Mouse (Mus musculus) neutrophil, adult 5-6 weeks (primary cell): ENCODE measurements around the gene Hc. TPM values are rescaled to one million over a fixed set of nuclear protein-coding genes. Genes with fewer than 3 reads are reported as not detected.

ENCODE experiments used
- ATAC-seq: fragments of 151-379, 151-347 bp; 2 replicates; pipeline ENCODE4 v1.8.0; 2017; ENCODE audit warnings: mild to moderate bottlenecking, moderate TSS enrichment; ENCODE audit not compliant: insufficient number of reproducible peaks, poor library complexity, low FRiP score, severe bottlenecking; ENCODE audit errors: extremely low read depth
- total RNA-seq: library from RNA; stranded (forward); fragments of 200-1000 nt; gene quantifications from 2 replicates; pipeline ENCODE4 v1.2.3, GENCODE M21; 2017

The Hc gene
- total RNA-seq, 1 experiment from 2014 or later: not detected

DNA sequence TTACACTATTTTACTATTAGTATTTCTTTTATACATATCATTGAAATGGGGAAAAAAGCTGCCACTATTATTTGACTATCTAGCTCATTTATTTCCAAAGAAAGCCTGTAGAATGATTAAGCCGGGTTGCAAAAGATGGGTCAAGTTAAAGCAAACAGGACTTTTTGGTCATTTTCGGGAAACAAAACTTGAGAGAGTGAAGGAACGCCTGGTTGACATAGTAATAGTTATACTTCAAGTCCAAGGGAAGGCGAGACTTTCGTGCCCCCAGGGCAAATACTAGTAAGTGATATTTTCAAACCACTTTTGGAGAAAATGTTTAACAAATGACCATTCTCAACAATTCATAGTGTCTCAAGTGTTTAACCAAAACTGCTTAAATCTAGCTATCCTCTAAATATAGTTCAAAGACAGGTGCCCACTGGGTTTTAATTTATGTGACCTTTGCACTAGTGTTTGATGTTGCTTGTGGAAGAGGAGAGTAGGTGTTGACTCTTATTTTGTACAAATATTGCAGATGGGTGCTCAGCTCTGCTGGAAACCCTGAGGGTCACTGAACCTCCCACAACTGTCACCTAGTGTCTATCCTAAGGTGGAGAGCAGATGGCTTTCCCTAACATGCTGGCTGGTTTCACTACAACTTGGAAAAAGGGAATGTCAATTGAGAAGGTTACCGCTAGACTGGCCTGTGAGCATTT, 2.2 kb upstream of the Hc start:
- no peak for ATAC-seq

DNA sequence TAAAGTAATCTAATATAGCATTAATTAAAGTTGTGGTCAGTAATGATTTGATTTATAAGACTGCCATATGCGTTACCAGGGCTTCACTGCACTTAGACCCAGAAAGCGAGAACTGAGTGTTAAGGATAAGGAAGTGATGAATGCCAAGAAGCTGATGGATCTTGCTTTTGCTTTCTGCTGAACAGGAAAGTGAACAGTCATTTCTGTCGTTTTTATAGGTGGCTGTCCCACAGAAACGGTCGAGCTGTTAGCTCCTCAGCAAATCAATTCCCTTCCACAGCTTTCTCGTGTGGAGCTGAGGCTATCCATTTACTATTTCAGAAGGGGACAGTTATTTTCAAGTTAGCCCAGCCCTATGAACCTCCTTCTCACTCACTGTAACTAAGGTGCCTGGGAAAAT, 341 bp downstream of the Hc start:
- no peak for ATAC-seq

DNA sequence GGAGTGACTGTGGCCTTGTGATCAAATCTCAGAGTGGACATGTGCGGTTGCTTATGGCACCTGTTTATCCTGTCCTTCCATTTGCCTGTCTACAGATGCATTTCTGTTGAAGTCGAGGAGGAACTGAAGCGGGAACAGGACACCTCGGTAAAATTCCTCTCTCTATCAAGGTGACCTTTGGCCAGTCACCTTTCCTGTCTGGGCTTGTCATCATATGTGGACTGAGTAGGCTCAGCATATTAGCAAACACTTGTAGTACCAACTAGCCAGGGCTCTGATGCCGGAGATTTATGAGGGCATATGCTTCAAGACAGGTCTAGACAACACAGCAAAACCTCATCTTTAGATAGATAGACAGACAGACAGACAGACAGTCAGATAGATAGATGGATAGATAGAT, 982 bp downstream of the Hc start:
- no peak for ATAC-seq

DNA sequence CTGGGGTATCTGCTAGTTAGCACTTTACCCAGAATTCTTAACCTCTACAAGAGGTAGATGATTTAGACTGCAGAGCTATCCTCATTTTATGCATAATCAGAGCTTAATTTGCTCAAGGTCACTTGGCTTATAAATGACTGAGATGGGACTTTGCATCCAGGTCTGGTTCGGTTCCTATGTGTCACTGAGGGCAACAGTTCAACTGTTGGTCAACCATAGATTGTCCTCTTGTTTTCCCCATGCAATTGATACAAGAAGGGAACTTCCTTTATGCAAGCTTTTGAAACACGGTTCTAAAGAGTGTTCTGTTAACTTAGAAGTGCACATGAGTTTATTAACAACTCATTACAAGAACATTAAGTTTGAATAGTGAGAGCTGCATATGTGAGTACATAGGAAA, 2.9 kb downstream of the Hc start:
- ATAC-seq: no peak

DNA sequence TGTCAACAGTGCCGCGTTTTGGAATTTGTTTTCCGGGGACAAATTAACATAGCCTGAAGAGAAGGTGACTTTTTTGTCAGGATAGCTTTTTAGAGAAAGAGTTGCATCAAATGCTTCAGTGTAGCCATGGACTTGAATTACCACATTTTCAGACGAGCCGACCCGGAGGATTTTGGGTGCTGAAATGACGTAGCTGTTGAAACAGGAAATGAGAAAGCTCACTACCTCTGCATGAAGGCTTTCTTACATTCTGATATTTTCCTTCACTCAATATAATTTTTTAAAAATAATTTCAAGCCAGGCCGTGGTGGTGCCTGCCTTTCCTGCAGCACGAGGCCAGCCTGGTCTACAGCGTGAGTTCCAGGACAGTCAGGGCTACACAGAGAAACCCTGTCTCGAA, 4.0 kb downstream of the Hc start:
- ATAC-seq: no peak

DNA sequence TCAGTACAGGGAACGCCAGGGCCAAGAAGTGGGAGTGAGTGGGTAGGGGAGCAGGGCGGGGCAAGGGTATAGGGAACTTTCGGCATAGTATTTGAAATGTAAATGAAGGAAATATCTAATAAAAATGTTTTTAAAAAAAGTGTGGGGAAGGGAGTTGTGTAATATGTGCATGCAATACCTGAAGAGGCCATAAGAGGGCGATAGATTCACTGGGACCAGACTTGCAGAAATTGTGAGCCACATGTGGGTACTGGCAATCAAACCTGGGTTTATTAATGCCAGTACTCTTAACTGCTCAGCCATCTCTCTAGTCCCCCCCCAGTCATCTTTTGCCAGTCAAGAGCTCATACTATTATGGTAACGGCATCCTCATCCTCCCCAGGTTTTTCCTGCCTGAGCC, 12.4 kb downstream of the Hc start:
- peak; percentile 75 for ATAC-seq

DNA sequence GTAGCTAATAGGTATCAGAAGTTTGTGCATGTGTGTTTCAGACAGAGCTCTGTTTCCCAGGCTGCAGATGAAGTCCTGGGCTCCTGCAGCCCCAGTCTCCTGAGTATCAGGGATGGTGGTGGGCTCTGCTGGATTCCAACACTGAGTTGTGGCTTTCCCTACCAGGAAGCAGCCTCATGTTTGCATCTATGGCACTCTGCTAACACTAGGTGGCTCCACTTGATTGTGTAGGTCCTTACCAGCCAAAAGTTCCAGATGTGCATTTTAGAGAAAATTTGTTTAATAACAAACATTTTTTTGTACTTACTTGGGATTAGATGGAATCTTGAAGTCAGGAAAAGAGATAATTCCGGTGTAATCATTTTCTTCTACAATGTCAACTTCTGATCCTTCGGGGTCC, 16.3 kb downstream of the Hc start:
- peak; percentile 58; the same call in 1 of the 2 replicates for ATAC-seq

DNA sequence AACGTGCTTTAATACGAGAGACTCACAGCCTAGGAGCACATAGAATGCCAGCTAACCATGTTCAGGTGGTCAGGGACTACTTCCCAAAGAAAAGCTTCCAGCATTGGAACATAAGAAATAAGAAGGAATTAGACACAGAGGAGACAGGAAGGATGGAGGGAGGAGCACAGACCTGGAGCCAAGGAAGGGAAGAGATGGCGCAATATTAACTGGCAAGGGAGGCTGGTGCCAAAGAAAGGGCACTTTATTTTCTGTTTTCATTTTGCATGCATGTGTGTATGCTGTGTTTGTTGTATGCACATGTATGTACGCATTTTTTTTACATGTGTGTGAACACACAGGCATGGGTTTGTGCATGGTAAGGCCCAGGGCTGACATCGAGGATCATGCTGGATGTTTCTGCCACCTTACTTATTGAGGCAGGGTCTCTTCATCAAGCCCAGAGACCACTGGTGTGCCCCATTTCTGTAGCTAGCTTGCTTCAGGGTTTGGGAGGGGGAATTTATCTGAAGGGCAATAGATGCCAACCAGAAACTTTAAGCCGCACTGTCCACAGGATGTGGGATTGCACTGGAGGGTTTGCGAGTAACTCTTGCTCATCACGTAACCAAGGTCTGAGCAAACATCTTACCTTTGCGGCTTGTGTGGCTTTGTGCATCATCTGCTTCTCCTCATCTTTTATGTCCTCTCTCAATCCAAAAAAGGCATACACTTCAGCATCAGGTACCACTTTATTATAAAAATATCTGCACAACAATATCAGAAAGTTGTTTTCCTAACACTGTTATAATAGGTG, 22.5 kb downstream of the Hc start:
- ATAC-seq: no peak

DNA sequence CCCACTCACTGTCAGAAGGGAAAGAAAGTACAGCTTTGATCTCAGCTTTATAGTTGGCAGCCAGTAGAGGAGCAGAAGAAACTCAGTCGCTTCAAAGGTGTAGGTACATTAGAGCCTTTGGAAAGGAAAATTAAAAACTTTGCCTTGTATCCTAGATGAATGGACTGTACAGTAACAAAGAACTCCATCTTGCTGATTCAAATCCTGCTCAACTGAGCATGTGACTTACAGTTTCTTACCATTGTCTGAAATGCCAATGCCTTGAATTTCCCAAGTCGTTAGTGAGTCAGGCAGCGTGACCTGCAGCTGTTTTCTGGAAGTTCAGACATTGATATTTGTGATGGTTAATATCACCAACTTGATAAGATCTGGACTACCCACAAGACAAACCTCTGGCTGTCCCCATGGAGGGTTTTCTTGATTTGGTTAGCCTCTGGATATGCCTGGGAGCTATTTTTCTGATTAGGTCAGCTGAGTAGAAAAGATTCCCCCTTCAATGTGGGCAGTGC, 36.5 kb downstream of the Hc start:
- ATAC-seq: no peak

DNA sequence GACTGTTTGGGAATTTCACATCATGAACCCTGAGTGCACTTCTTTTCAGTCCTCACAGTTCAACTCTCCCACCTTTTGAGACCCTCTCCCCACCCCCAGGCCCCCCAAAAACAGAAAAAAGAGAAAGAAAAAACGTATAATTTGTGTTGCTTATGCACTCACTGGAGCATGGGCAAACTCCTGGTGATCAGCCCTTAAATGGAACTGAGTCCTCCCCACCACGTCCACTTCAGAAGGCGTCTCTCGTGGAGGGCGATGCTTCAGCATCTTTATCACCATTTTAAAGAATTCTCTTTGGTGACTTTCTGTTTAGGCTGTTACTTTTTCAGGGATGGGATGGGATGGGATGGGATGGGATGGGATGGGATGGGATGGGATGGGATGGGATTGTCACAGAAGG, 39.4 kb downstream of the Hc start:
- ATAC-seq: no peak

DNA sequence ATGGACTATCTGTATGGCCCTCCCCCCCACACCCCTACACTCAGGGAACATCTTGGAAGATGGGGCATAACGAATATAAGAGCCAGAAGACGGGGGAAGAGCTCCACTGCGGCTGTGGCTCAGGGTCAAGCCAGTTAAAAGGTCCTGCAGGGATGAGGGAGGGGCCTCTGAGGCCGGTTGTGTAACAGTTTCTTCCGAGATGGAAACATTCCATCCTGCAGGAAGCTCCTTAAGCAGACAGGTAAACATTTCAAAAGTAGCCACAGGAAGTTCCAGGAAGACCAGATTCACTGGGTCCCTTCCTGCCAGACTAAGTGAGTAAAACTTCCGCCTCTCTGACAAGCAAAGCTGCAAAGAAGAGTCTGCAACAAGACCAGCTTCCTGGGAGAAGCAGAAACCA, 45.4 kb downstream of the Hc start:
- no peak for ATAC-seq

DNA sequence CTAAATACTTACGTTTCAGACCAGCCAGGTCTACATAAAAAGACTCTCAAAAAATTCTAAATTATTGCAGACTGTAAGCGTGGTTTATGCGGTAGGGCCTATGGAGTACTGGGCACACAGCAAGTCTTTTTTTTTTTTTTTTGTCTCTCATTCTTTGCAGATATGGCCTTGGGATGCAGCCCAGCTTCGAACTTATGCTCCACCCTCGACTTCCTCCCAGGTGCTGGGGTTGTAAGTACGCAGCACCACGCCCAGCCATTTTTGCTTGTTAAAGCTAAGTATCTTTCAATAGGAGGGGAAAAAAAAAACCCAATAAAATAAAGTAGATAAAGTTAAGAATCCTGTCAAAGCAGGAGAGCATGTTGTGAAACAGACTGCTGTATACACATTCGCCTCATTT, 49.6 kb downstream of the Hc start:
- ATAC-seq: no peak

DNA sequence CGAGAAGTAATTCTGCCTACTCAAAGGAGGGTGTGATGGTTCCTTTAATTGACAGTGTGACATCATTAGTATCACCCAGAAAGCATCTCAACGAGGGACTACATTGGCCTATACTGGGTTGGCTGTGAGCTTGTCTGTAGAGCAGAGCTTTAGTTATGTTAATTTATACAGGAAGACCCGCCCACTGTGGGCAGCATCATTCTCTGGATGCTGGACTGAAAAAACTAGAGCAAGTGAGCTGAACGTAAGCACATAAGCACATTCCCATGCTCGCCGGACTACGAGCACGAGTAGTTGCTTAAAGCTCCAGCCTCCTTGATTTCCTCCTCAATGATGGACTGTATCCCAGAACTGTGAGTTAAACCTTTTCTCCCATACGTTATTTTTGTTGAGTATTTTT, 62.3 kb downstream of the Hc start:
- no peak for ATAC-seq

DNA sequence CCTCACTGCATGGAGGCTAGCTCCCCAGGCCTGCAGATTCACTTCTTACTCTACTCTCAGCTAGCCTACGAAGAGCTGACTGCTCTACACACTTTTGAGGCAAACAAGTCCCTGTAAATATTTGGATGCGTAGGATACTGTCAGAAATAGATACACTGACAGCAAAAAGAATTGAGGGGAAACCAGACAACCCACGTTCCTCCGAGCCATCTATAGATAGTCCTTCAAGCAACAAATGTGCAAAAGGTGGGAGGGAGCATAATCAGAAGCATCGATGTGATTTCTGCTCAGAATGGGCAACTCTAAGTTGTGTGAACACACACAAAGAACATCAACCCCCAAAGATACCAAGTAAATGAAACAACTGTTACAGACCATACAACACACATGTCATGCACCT, 64.7 kb downstream of the Hc start:
- ATAC-seq: no peak

DNA sequence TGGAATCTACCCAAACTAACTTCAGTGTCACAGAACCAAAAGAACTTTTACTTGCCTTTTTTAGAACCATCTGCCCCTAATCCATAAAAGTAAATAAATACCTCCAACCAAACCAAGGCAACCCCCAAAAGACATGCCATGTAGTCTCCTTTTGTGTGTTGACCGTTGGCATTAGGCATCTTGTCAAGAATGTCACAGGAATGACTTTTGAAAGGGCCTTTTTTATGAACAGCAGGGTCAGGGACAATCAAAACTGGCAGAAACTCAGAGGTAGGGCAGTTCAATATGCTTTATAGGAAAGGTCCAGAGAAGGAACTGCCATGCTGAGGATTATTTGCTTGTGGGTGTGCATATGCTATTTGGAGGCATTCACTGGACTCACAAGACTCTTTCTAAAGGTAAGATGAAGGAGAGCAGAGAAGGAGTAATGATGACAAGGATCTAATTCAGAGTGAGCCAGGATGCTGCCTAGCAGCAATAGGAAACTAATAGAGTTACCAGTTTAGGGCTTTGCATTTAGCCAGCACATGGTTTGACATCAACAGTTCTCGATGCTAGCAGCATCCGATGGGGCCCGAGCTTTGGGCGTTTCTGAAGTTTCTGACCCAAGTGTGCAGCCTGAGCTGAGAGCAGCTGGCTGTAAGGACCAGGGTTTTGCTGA, 67.4 kb downstream of the Hc start:
- no peak for ATAC-seq

DNA sequence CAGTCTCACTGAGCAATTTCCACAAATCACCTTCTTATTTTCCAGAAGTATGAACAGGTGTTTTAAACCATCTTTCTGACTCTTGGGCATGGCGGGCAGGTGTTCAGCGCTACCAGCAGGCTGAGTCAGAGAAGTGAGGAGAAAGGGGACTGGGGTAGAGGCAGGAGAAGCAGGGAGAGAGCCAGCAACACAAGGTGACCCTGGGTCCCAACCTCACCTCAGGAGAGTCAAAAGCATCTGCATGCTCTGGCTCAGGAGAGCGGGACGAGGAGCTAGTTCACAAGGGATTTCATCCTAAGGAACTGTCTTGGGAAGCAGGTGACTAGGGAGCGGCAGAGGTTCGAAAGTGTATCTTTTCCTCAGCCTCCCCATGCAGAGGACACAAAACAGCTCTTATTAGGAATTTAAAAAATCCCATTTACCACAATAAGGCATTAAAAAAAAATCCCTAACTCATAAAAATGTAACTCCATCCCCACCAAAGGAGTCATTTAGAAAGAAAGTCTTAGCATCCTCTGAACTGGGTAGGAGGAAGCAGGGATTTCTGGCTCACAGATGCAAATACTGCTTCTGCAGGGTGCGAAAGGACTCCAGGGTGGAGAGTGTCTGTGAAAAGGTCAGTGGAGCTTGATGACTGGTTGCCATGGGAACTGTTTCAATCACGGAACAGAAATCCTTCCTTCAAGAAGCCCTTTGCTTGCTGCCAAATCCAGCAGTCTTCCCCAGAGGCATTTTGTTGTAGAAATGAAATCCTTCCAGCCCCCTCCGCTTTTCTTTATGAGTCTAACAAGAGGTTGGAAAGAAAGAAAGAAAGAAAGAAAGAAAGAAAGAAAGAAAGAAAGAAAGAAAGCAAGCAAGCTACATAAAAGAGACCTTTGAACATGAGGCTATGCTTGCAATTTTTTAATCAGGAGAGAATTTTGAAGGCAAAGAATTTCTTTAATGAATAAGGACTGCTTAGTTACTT, 68.2 kb downstream of the Hc start:
- ATAC-seq: no peak

DNA sequence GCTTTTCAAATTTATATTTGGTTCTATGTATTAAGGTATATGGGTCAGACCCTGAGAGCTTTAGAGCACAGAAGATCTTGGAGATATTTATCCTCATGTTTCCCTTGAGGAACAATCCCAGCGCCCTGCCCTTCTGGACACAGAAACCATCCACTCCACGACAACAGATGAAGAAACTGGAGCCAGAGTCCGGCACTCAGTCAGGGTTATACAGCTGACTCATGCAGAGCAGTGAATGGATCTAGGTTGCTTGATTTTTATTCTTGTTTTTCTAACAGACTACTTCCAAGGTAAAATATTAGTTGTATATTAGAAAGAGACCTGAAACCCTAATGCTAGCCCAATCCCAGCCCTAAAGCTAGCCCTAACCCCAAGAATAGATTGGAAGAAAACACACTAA, 69.3 kb downstream of the Hc start:
- no peak for ATAC-seq

DNA sequence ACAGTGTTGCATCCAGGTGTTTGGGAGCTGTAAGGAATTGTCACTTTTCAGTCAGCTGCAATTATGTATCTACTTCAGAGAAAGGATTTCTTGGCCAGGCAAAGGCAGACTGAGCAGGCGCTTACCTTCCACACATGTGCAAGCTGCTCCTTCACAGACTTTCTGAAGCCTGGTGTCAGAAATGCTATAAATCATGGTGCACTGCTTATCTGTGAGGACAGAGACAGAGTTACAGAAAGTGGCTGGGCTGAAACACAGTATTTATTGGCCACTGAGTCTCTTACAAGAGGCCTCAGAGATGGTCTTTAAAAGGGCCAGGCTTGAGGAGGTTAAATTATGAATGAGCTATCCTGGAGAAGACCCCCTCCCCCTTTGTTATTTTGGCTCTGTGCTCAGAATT, 71.5 kb downstream of the Hc start:
- ATAC-seq: no peak

DNA sequence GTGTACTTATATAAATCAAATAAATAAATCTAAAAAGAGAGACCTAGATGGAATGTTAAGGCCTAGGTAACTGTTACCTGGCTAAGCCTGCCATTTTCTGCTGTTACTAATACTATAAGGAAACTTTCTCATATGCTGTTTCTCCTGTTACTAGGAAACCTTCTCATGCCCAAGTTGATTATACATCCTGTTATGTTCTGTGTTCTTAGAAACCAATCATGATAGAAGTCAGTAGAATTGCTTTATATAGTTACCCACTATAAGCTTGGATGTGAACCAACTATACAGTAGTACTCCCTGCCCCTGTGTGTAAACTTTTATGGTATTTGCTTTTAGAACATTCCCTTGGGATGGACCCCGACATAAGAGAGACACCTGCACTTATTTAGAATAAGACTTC, 73.6 kb downstream of the Hc start:
- no peak for ATAC-seq
